Mouse (Mus musculus): ENCODE data around the gene Vmn1r228. TPM values are rescaled to one million over a fixed set of nuclear protein-coding genes. Genes with fewer than 3 reads are reported as not detected.

Gene Vmn1r228
- polyA plus RNA-seq (2016; fragmentation: Nextera tagmentation; extraction: Ambion mirVana) = not detected in 2 replicates

GRCm38 (mm10) chr17:20786057-20786456 is at the start of gene Vmn1r228:
Gene Vmn1r228, minus strand, starts transcription at chr17:20786157.
- Histone ChIP-seq H3K9me3 (peaks cover 10% of the 10 kb centered on the region; the same call in 1 of the 2 replicates), H3K36me3 (no peaks in the 10 kb centered on the region), H3K4me3 (no peak within 1 kb of the TSS), H3K27ac (no peak within 1 kb of the TSS), H3K27me3 (ENCODE audit: insufficient read depth, poor library complexity, severe bottlenecking) (no peaks in the 10 kb centered on the region), H3K4me1 (no peaks in the 10 kb centered on the region)
- DNase-seq (ENCODE audit: low spot score) = no peak

- Histone ChIP-seq H3K27ac (no peak within 1 kb of the TSS), H3K4me3 (no peak within 1 kb of the TSS), H3K36me3 (no peaks in the 10 kb centered on the region), H3K9me3 (no peaks in the 10 kb centered on the region), H3K27me3 (ENCODE audit: insufficient read depth, poor library complexity, severe bottlenecking) (no peaks in the 10 kb centered on the region), H3K4me1 (no peaks in the 10 kb centered on the region)
- no peak for DNase-seq (ENCODE audit: low spot score)
- 51% methylated on average over 1 of the region's 1 CpGs for WGBS
These were observed 25.3 kb upstream of the Vmn1r228 start, which contains the start of gene Vmn1r229 for GRCm38 (mm10) chr17:20811255-20811654. Gene Vmn1r229, plus strand, starts transcription at chr17:20811555.

GRCm38 (mm10) chr17:20729543-20729942 is 56.4 kb downstream of the Vmn1r228 start, which contains the start of gene Vmn1r227:
Gene Vmn1r227, plus strand, starts transcription at chr17:20729843.
- Histone ChIP-seq H3K36me3 (no peaks in the 10 kb centered on the region), H3K4me1 (no peaks in the 10 kb centered on the region), H3K9me3 (no peaks in the 10 kb centered on the region), H3K27ac (no peak within 1 kb of the TSS), H3K27me3 (ENCODE audit: insufficient read depth, poor library complexity, severe bottlenecking) (no peaks in the 10 kb centered on the region), H3K4me3 (no peak within 1 kb of the TSS)
- DNase-seq (ENCODE audit: low spot score) = no peak
- WGBS = 20% methylated on average over 1 of the region's 1 CpGs

Other genes starting within 250 kb of the Vmn1r228 start
- not detected in 2 replicates for gene Vmn2r109, start 221.4 kb downstream of the Vmn1r228 start, polyA plus RNA-seq (2016; fragmentation: Nextera tagmentation; extraction: Ambion mirVana)
- 0.02 and 0.03 TPM in 2 replicates for gene Vmn2r110, start 189.7 kb downstream of the Vmn1r228 start, polyA plus RNA-seq (2016; fragmentation: Nextera tagmentation; extraction: Ambion mirVana)
- not detected in 2 replicates for gene Fpr-rs3, start 161.3 kb downstream of the Vmn1r228 start, polyA plus RNA-seq (2016; fragmentation: Nextera tagmentation; extraction: Ambion mirVana)
- gene Vmn1r226, start 103.3 kb downstream of the Vmn1r228 start, polyA plus RNA-seq (2016; fragmentation: Nextera tagmentation; extraction: Ambion mirVana) = not detected in 2 replicates
- not detected in 2 replicates for gene Vmn1r227, start 56.3 kb downstream of the Vmn1r228 start, polyA plus RNA-seq (2016; fragmentation: Nextera tagmentation; extraction: Ambion mirVana)
- 0.02 TPM in 1 of 2 replicates, not detected in the other for gene Vmn1r229, start 25.4 kb upstream of the Vmn1r228 start, polyA plus RNA-seq (2016; fragmentation: Nextera tagmentation; extraction: Ambion mirVana)
- gene Vmn1r230, start 54.3 kb upstream of the Vmn1r228 start, polyA plus RNA-seq (2016; fragmentation: Nextera tagmentation; extraction: Ambion mirVana) = not detected in 2 replicates
- not detected in 2 replicates for gene Vmn1r231, start 118.9 kb upstream of the Vmn1r228 start, polyA plus RNA-seq (2016; fragmentation: Nextera tagmentation; extraction: Ambion mirVana)
- not detected in 2 replicates for gene Vmn1r232, start 133.6 kb upstream of the Vmn1r228 start, polyA plus RNA-seq (2016; fragmentation: Nextera tagmentation; extraction: Ambion mirVana)
- 407 and 413 TPM in 2 replicates for gene Ppp2r1a, start 159.2 kb upstream of the Vmn1r228 start, polyA plus RNA-seq (2016; fragmentation: Nextera tagmentation; extraction: Ambion mirVana)
- gene Vmn1r233, start 210.3 kb upstream of the Vmn1r228 start, polyA plus RNA-seq (2016; fragmentation: Nextera tagmentation; extraction: Ambion mirVana) = not detected in 2 replicates
- gene Zfp160, start 222.7 kb upstream of the Vmn1r228 start, polyA plus RNA-seq (2016; fragmentation: Nextera tagmentation; extraction: Ambion mirVana) = 10.1 TPM in 2 replicates

Data from heart, embryonic 10.5 days (tissue).